ENCODE assay signal across 14 mouse cellular contexts in genomic region chr15:67244908-67245657, GRCm38 (mm10).
DNase-seq lines count a peak whose midpoint lies in the region; ATAC-seq and TF ChIP-seq lines count a peak whose summit lies in the region.
"Had no signal": no experiment of that assay in that cellular context is flagged by ENCODE, and none has a peak within 500 bp of the region (broad histone marks: within the 10 kb centered on the region; RNA-seq: fewer than 3 reads in every experiment).

No protein-coding gene starts in this region.

- no peak overlapping the region for H3K4me3 ChIP-seq in forebrain, embryonic 12.5 days (replicated peaks)
- no peak overlapping the region for H3K4me3 ChIP-seq in olfactory bulb, adult 2 months (ENCODE audit: insufficient read depth, low read depth, low read length)
- H3K4me3 ChIP-seq: limb, embryonic 12.5 days had no signal

- no peak for TF ChIP-seq CTCF in olfactory bulb, adult 2 months (IDR thresholded peaks at IDR 0.05; ENCODE audit: insufficient read depth, low read depth, low read length)

- ATAC-seq in forebrain, embryonic 12.5 days (ENCODE audit: low FRiP score): peak; percentile 95
- no peak for ATAC-seq in megakaryocyte-erythroid progenitor cell, adult 5-6 weeks (replicated peaks; ENCODE audit: low FRiP score, low TSS enrichment, poor library complexity, severe bottlenecking)

- intact Hi-C loops in left cerebral cortex, postnatal 36 days (cut with DNase I): no loop called here

- no peak for TF ChIP-seq POLR2A in olfactory bulb, adult 2 months (IDR thresholded peaks at IDR 0.05; ENCODE audit: insufficient read depth, low read depth, low read length)

- peaks cover 21% of the 10 kb centered on the region for H3K4me1 ChIP-seq in forebrain, embryonic 12.5 days
- H3K4me1 ChIP-seq in olfactory bulb, adult 2 months (ENCODE audit: control insufficient read depth, insufficient read depth, low read length): no peaks in the 10 kb centered on the region; the same call in 1 of the 2 replicates

- H3K4me2 ChIP-seq in forebrain, embryonic 12.5 days: peak overlapping the region; percentile 11
- H3K4me2 ChIP-seq: heart, embryonic 11.5 days; limb, embryonic 12.5 days had no signal

- H3K9ac ChIP-seq in forebrain, embryonic 12.5 days: no peak overlapping the region
- H3K9ac ChIP-seq: limb, embryonic 12.5 days had no signal

- 15% methylated on average over 10 of the region's 10 CpGs for WGBS in forebrain, embryonic 12.5 days
- 21% methylated on average over 10 of the region's 10 CpGs for WGBS in olfactory bulb, adult 2 months

- DNase-seq in left cerebral cortex, adult 9 months (ENCODE audit: low spot score in 2 of 2): peak; percentile 3 to 32
- no peak for DNase-seq in left cerebral cortex, postnatal 36 days (ENCODE audit: low spot score in 2 of 2)
- DNase-seq in layer of hippocampus, adult 9-11 months: peak; percentile 31
- DNase-seq in urinary bladder, postnatal 14 days (ENCODE audit: low spot score): no peak
- DNase-seq in cerebellum, adult 9-11 months: no peak
- DNase-seq: cerebellum, adult 11 months; kidney, postnatal 10 days; lung, adult 18-20 months; right cerebral cortex, postnatal 25 days had no signal

- H3K27ac ChIP-seq in forebrain, embryonic 12.5 days: peak overlapping the region; percentile 66; the same call in 1 of the 2 replicates
- H3K27ac ChIP-seq in olfactory bulb, adult 2 months (ENCODE audit: insufficient read depth, low read depth, low read length): peak overlapping the region; percentile 75
- H3K27ac ChIP-seq: limb, embryonic 12.5 days had no signal

- peaks cover 42% of the 10 kb centered on the region for H3K27me3 ChIP-seq in forebrain, embryonic 12.5 days
- H3K27me3 ChIP-seq: limb, embryonic 12.5 days had no signal

- H3K9me3 ChIP-seq in forebrain, embryonic 12.5 days: no peaks in the 10 kb centered on the region
- H3K9me3 ChIP-seq: limb, embryonic 12.5 days had no signal

- no peaks in the 10 kb centered on the region for H3K36me3 ChIP-seq in forebrain, embryonic 12.5 days (replicated peaks)
- H3K36me3 ChIP-seq: limb, embryonic 12.5 days had no signal

Comparison
In these comparisons a context has a peak if more than half of its experiments do, and no peak if none do; other contexts are left out.
1. DNase-seq: peak in left cerebral cortex, adult 9 months (2 of 2) and layer of hippocampus, adult 9-11 months (single experiment); none in left cerebral cortex, postnatal 36 days (0 of 2), urinary bladder, postnatal 14 days (single experiment) and cerebellum, adult 9-11 months (single experiment).